Mouse (Mus musculus): ENCODE measurements around the gene Tex30. TPM values are rescaled to one million over a fixed set of nuclear protein-coding genes. Genes with fewer than 3 reads are reported as not detected.

Gene Tex30
- polyA plus RNA-seq, 1 experiment from 2014 or later = 47.1 TPM

GRCm38 (mm10) chr1:44041797-44042554, 60.3 kb downstream of the Tex30 start:
- no peak for ATAC-seq (ENCODE audit: insufficient read depth)
- Histone ChIP-seq H3K4me3 (replicated peaks) (peak overlapping the region; percentile 48), H3K9ac (no peak overlapping the region), H3K27me3 (no peaks in the 10 kb centered on the region), H3K9me3 (replicated peaks) (no peaks in the 10 kb centered on the region), H3K4me2 (peak overlapping the region; percentile 69), H3K27ac (replicated peaks) (no peak overlapping the region), H3K36me3 (replicated peaks) (no peaks in the 10 kb centered on the region), H3K4me1 (replicated peaks) (no peaks in the 10 kb centered on the region)
- WGBS (ENCODE audit: insufficient replicate concordance) = 1% methylated on average over 17 of the region's 17 CpGs

Other genes with a start within 250 kb of the Tex30 start
- 23.6 and 24.4 TPM in 2 replicates for gene Tpp2, start 168.8 kb downstream of the Tex30 start, polyA plus RNA-seq (2015; fragmentation: Nextera tagmentation; extraction: Ambion mirVana)
- gene Mettl21c, start 82.4 kb downstream of the Tex30 start, polyA plus RNA-seq (2015; fragmentation: Nextera tagmentation; extraction: Ambion mirVana) = 0.13 and 0.15 TPM in 2 replicates
- gene Gm8251, start 40.5 kb downstream of the Tex30 start, polyA plus RNA-seq (2015; fragmentation: Nextera tagmentation; extraction: Ambion mirVana) = 0.10 and 0.12 TPM in 2 replicates
- gene Kdelc1, start 16.4 kb upstream of the Tex30 start, polyA plus RNA-seq (2015; fragmentation: Nextera tagmentation; extraction: Ambion mirVana) = 13.8 and 14.2 TPM in 2 replicates
- gene Bivm, start 16.5 kb upstream of the Tex30 start, polyA plus RNA-seq (2015; fragmentation: Nextera tagmentation; extraction: Ambion mirVana) = 2.9 and 3.6 TPM in 2 replicates
- gene Ercc5, start 45.3 kb upstream of the Tex30 start, polyA plus RNA-seq (2015; fragmentation: Nextera tagmentation; extraction: Ambion mirVana) = 4.8 and 5.1 TPM in 2 replicates
- gene Mettl21e, start 116.5 kb upstream of the Tex30 start, polyA plus RNA-seq (2015; fragmentation: Nextera tagmentation; extraction: Ambion mirVana) = 0.14 and 0.30 TPM in 2 replicates

All from liver, embryonic 15.5 days (tissue).